Mouse (Mus musculus) granulocyte monocyte progenitor cell, adult 5-6 weeks (primary cell): Measurements from ENCODE around the gene Sf3b1. TPM values are rescaled to one million over a fixed set of nuclear protein-coding genes. Genes with fewer than 3 reads are reported as not detected.
A peak's percentile ranks its signal among the peaks of the same experiment; 100 is the strongest.
"Not testable (repeated sequence)": the region's sequence is repeated elsewhere in the genome, so short reads cannot be mapped to it uniquely, and the experiment has no call there.

Experiments
- ATAC-seq: replicated peaks from 2 replicates; pipeline ENCODE4 v1.8.0; 2016; ENCODE audit warnings: mild to moderate bottlenecking, moderate TSS enrichment, inconsistent platforms; ENCODE audit not compliant: poor library complexity, severe bottlenecking
- total RNA-seq, 2 experiments: library from RNA; stranded (forward) in 1 of 2; stranded (reverse) in 1 of 2; fragments of 200-712, 200-1000 nt in 1 of 2; fragments of >200 nt in 1 of 2; fragmentation: Nextera tagmentation in 1 of 2; gene quantifications; 2 replicates each; pipeline ENCODE4 v1.2.3; 2014 to 2017

Gene Sf3b1
- total RNA-seq, 2 experiments from 2014 or later = 218 to 254 TPM

DNA sequence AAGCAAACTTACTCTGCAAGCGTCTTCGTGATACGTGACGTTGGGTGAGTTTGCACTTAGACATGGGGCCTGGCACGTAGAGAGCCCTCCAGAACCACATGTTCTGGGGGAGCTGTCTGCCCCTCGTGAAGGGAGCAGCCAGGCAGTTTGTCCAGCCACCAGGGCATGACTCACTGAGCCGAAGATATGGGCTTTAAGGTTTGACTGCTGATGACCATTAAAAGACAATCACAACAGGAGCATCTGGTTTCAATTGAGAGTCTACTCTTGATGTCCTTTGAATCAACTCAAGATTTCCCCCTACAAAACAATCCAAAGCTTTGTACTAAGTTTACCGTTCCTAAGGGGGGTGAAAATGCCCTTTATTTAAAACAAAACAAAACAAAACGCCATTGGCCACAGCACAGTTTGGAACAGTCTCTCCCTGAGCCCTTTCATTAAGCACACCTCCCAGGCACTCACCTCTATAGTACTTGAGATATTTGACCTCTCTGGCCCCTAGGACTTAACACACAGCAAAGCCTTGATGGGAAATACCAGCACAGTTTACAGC, 66.6 kb downstream of the Sf3b1 start:
- ATAC-seq = no peak

DNA sequence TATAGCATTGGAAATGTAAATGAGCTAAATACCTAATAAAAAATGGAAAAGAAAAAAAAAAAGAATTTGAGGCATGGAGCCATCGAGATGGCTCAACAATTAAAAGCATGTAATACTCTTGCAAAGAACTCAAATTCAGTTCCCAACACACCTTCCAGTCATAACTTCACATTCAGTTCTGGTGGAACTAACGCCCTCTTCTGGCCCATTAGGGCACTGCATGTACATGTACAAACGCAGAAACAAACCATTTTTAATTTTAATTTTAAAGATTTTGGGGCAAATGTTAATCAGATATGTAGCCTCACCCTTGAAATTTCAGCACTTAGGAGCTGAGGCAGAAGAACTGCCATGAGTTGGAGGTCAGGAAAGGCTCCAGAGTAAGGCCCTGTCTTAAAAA, 68.8 kb downstream of the Sf3b1 start:
- no peak for ATAC-seq

DNA sequence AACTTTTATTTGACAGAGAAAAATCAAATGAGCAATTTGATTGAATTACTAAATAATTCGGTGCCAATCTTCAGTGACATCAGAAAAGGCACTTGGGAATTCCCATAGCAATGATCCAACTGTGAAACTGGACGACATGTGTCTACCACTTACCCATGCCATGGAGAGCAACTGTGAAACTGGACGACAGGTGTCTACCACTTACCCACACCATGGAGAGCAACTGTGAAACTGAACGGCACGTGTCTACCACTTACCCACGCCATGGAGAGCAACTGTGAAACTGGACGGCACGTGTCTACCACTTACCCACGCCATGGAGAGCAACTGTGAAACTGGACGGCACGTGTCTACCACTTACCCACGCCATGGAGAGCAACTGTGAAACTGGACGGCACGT, 70.3 kb downstream of the Sf3b1 start:
- ATAC-seq = not testable (repeated sequence)

DNA sequence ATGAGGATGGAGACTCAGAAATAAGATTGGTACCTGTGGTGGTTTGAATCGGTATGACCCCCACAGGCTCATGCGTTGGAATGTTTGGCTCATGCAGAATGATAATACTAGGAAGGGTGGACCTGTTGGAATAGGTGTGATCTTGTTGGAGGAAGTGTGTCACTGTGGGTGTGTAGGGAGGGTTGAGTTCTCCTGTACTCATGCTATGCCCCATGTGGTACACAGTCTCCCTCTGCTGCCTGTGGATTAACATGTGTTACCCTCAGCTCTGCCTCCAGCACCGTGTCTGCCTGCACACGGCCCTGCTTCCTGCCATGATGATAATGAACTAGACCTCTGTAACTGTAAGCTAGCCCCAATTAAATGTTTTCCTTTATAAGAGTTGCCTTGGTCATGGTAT, 72.4 kb downstream of the Sf3b1 start:
- no peak for ATAC-seq

DNA sequence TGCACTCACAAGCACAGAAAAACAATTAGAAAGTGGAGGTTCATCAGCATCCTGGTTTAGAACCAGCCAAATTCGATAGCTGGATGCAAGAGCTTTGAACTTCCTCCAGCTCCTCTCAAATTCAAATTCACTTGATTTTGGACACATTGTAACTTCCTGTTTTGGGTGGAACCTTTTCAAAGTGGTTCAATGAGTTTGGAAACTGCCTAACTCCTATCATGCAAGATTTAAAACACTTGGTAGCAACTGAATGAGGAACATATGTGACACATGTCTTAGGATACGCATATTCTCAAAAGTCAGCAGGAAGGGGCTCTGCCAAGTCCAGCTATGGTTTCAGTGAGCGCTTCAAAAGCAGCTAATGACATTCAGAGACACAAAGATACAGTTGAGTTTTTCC, 82.6 kb downstream of the Sf3b1 start:
- ATAC-seq = peak; percentile 77

DNA sequence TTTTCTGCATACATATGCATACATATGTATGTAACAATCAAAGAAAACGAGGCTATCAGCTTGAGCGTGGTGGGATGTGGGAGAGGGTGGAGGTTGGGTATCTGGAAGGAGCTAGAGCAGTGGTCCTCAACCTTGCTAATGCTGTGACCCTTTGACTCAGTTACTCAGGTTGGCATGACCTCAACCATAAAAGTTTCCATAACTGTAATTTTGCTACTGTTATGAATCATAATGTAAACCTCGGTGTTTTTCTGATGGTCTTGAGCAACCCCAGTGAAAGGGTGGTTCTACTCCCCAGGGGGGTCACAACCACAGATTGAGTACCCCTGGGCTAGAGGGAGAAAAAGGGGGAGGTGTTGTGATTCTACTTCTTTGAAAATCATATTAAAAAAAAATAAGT, 91.8 kb downstream of the Sf3b1 start:
- ATAC-seq = no peak

Other genes starting within 250 kb of the Sf3b1 start
- gene Ankrd44, start 101.1 kb downstream of the Sf3b1 start, total RNA-seq (2014; fragmentation: Nextera tagmentation) = 99.4 and 128 TPM in 2 replicates
- 77.5 and 82.6 TPM in 2 replicates for gene Ankrd44, start 101.1 kb downstream of the Sf3b1 start, total RNA-seq (2017)
- gene Coq10b, start 25.3 kb upstream of the Sf3b1 start, total RNA-seq (2014; fragmentation: Nextera tagmentation) = 13.5 and 20.2 TPM in 2 replicates
- gene Coq10b, start 25.3 kb upstream of the Sf3b1 start, total RNA-seq (2017) = 14.0 and 15.2 TPM in 2 replicates
- 468 and 486 TPM in 2 replicates for gene Hspe1, start 60.7 kb upstream of the Sf3b1 start, total RNA-seq (2014; fragmentation: Nextera tagmentation)
- gene Hspe1, start 60.7 kb upstream of the Sf3b1 start, total RNA-seq (2017) = 471 and 514 TPM in 2 replicates
- 291 and 340 TPM in 2 replicates for gene Hspd1, start 60.8 kb upstream of the Sf3b1 start, total RNA-seq (2014; fragmentation: Nextera tagmentation)
- gene Hspd1, start 60.8 kb upstream of the Sf3b1 start, total RNA-seq (2017) = 555 and 596 TPM in 2 replicates
- 42.9 and 43.9 TPM in 2 replicates for gene Mob4, start 103.8 kb upstream of the Sf3b1 start, total RNA-seq (2014; fragmentation: Nextera tagmentation)
- gene Mob4, start 103.8 kb upstream of the Sf3b1 start, total RNA-seq (2017) = 32.6 and 49.7 TPM in 2 replicates
- gene Rftn2, start 199.3 kb upstream of the Sf3b1 start, total RNA-seq (2014; fragmentation: Nextera tagmentation) = 0.73 and 4.4 TPM in 2 replicates
- 1.9 and 7.0 TPM in 2 replicates for gene Rftn2, start 199.3 kb upstream of the Sf3b1 start, total RNA-seq (2017)
- 6.7 and 7.3 TPM in 2 replicates for gene Mars2, start 209.7 kb upstream of the Sf3b1 start, total RNA-seq (2014; fragmentation: Nextera tagmentation)
- 7.7 and 9.0 TPM in 2 replicates for gene Mars2, start 209.7 kb upstream of the Sf3b1 start, total RNA-seq (2017)